Mouse (Mus musculus) adipocyte (in vitro differentiated cells): ENCODE measurements at regions not wholly inside any gene's neighbourhood (a gene's known extent, or its start where the extent isn't known, plus 50 kb on each side); places are given as distances from the start of the nearest gene placed in this dataset.

Source experiments
- DNase-seq: peaks from one replicate; pipeline ENCODE4 v3.0.0-alpha.2; 2016; ENCODE audit warnings: low spot score

DNA sequence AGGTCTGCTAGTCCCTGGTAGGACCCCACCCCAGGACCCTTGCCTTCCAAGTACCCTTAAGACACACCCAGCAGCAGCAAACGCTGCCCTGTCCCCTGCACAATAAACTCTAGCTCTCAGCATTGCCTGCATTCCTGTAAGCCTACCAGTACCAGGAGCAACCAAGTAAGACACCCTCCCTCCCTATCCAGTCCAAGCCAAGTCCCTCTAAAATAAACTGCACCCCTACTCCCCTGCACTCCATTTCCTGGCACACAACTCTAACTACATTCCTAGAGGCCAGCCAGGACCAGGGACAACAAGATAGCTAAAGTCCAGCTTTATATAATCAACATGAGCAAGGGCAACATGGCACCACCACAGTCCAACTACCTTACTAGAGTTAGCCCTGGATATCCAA, 103.5 kb downstream of the Ids start:
- no peak for DNase-seq

DNA sequence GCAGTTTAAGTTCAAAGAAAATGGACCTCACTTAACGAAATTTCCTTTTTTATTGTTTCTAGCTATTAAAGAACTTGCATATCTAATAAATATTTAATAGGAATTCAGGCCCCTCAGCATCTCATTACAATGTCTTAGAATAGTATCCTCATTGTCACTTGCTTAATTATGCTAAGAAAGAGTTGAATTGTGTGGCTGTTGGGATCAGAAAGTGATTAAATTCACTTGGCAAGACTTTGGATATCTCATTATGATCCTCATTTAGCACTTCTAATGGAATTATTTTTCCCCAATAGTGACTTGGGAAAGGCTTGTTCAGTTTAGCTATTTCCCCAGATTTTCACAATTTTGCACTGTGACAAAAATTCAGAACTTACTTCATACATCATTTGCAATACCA, 148.9 kb downstream of the Ids start:
- no peak for DNase-seq

GRCm38 (mm10) chrX:70184427-70185090, 180.3 kb downstream of the Ids start:
- DNase-seq = no peak

DNA sequence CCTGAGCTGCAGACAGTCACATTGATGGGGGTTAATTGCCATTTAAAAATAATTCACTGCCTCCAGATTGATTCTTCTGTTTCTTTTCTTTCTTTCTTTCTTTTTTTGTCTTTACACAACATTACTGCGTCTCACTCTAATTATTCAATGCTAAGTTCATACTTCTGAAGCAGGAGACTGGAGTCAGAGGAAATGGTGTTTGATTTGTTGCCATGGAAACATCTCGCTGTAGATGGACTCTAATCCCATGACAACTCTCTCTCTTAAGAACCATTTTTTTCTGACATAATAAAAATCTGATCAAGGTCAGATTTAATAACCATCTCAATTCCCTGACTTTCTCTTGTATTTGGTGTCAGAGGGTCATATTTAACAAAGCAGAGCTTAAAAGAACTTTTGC, 195.1 kb downstream of the Ids start:
- DNase-seq = no peak

- DNase-seq = peak; percentile 33
These were observed 203.9 kb downstream of the Ids start for GRCm38 (mm10) chrX:70161011-70161410.
